Mouse (Mus musculus) midbrain, embryonic 10.5 days (tissue): ENCODE measurements around the gene Ifit2. TPM values are rescaled to one million over a fixed set of nuclear protein-coding genes. Genes with fewer than 3 reads are reported as not detected.
"Not testable (repeated sequence)": the region's sequence is repeated elsewhere in the genome, so short reads cannot be mapped to it uniquely, and the experiment has no call there.

Experiments
- DNase-seq: peaks from one replicate; pipeline ENCODE4 v3.0.0-alpha.2; 2017; ENCODE audit warnings: low spot score
- H3K27ac ChIP-seq: fragments of 300-500 bp; sonication (generic); replicated peaks from 2 replicates; pipeline ENCODE4 v1.5.1; 2016; ENCODE audit warnings: mild to moderate bottlenecking
- H3K27me3 ChIP-seq: fragments of 300-500 bp; sonication (generic); 2 replicates; pipeline ENCODE4 v1.6.1; 2016; ENCODE audit warnings: low read depth, mild to moderate bottlenecking; ENCODE audit not compliant: poor library complexity, severe bottlenecking
- H3K36me3 ChIP-seq: fragments of 300-500 bp; sonication (generic); 2 replicates; pipeline ENCODE4 v1.6.1; 2016; ENCODE audit warnings: mild to moderate bottlenecking, moderate library complexity
- H3K4me1 ChIP-seq: fragments of 300-500 bp; sonication (generic); 2 replicates; pipeline ENCODE4 v1.6.1; 2016
- H3K4me3 ChIP-seq: fragments of 300-500 bp; sonication (generic); 2 replicates; pipeline ENCODE4 v1.5.1; 2016; ENCODE audit warnings: mild to moderate bottlenecking, moderate library complexity
- H3K9me3 ChIP-seq: fragments of 300-500 bp; sonication (generic); replicated peaks from 2 replicates; pipeline ENCODE4 v1.6.1; 2016; ENCODE audit warnings: mild to moderate bottlenecking
- WGBS: fragments of 180-500 bp; shearing (Covaris S2); methylation state at CpG from one replicate; pipeline ENCODE4 v1.1.7; 2016; 5-methylcytosine and 5-hydroxymethylcytosine counted together
- polyA plus RNA-seq: library from polyadenylated mRNA; unstranded; fragments of >200 nt; fragmentation: Nextera tagmentation; extraction: Ambion mirVana; gene quantifications from 2 replicates; pipeline ENCODE4 v1.2.1, GENCODE M21; 2016

The Ifit2 gene
- polyA plus RNA-seq, 1 experiment from 2014 or later: 3.8 TPM

DNA sequence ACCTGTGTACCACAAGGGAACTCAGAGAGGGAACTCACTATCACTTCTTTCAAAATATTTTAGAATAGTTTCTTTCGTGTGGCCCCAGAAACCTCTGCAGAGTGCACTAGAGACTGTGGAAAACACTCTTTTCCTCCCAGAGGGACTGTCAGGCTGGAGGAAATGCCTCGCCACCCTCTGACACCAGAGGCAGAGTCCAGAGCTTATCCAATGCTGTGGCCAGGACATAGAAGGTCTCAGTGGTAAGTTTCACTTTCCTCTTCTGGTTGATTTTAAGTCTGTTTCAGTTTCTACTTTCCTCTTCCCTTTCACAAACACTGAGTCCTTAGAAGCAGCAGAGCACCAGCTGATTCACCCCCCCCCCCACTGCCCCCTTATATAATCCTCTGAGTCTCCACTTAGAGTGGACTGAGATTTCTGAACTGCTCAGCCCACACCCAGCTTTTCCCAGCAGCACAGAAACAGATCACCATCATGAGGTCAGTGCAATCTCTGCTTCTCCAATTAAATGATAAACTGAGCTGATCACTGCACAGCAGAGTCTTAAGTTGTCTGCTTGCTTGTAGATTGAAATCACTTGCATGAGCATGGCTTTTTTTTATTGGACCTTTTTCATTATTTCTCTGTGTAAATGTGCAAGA, 32.8 kb downstream of the Ifit2 start, which contains the start of gene Ifit3:
Gene Ifit3 (plus strand): TSS at position 406 of the 641 bp plus-strand sequence.
- H3K36me3 ChIP-seq, H3K27ac ChIP-seq, H3K27me3 ChIP-seq, H3K4me3 ChIP-seq, H3K9me3 ChIP-seq, DNase-seq, H3K4me1 ChIP-seq: not testable (repeated sequence)
- WGBS: 70% methylated on average over 2 of the region's 2 CpGs

DNA sequence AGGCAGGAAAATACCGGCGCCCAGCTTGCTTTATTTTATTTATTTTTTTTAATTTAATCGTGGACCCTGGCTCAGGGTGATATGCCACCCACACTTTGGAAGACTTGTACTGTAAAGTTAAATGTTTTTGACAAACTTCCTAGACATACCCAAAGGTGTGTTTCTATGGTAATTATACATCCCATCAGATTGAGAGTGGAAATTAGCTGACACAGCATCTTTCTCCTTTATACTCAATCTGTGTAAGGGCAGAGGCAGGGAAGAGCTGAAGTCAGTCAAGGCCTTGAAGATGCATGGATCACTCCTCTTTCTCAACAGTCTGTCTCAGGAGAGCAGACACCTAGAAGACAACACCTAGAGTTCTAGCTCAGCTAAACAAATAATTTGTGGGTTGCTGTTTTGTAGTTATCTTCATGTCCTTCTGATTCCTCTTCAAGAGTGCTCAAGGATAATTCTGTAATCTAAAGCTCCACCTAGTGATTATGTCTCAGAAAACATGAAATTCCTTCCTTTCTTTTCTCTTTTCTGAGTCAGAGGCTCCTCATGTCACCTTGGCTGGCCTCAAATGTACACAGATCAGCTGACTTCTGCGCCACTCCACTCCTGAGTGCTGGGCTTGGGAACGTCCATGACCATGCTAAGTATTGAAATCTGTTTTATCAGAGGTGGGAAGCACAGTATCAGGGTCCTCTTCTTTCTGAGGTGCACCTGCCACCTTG, 35.4 kb downstream of the Ifit2 start:
- not testable (repeated sequence) for H3K4me3 ChIP-seq, DNase-seq, H3K36me3 ChIP-seq, H3K4me1 ChIP-seq, H3K9me3 ChIP-seq, H3K27me3 ChIP-seq, H3K27ac ChIP-seq
- WGBS: 76% methylated on average over 5 of the region's 5 CpGs

DNA sequence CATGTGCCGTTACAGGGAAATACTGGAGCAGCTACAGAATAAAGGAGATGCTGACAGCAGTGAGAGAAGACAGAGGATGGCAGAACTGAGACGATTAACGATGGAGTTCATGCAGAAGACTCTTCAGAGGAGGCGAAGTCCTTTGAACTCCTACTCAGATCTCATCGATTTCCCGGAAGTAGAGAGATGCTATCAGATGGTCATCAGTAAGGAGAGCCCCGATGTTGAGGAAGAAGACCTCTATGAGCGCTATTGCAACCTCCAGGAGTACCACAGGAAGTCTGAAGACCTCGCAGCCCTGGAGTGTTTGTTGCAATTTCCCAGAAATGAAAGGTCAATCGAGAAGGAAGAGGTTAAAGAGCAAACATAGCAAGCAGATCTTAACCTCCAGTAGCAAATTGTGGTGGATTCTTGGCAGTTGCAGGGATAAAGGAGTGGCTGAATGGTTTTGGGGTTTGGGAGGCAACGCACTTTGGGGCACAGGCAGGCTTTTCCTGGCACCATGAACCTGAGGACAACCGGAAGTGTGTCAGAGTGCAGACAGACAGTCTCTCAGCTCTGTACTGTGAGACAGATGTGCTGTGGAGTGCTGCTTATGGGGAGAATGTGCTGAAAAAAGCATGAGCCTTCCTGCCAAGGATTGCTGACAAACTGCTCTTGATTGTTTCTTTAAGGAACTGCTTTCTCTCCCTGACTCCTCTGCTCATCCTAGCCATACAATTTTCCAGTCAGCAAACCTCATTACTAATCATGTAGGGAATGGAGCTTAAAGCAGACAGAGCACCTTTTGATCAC, 37.6 kb downstream of the Ifit2 start:
- not testable (repeated sequence) for H3K36me3 ChIP-seq, H3K4me1 ChIP-seq, DNase-seq, H3K4me3 ChIP-seq, H3K27ac ChIP-seq, H3K9me3 ChIP-seq, H3K27me3 ChIP-seq
- 86% methylated on average over 9 of the region's 12 CpGs for WGBS

DNA sequence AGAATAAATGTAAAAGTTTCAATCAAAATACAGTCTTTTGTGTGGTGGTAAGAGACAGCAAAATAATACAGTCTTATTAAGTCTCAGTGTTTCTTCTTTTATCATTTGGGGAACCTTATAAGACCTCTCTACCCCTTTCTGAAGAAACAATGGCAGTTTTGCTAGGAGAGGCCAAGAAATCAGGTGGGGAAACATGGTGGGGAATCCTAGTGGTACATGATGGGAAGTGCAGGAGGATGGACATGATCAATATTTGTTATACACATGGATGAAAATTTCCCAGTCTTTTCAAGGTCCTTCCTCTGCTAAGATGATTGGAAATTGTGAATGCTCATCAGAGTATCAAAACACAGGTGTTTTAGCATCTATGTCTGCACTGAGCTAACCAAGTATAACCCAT, 38.5 kb downstream of the Ifit2 start:
- Histone ChIP-seq H3K9me3 (no peaks in the 10 kb centered on the region), H3K36me3 (no peaks in the 10 kb centered on the region), H3K27ac (no peak overlapping the region), H3K4me3 (no peak overlapping the region), H3K4me1 (no peaks in the 10 kb centered on the region), H3K27me3 (no peaks in the 10 kb centered on the region)
- DNase-seq: no peak

DNA sequence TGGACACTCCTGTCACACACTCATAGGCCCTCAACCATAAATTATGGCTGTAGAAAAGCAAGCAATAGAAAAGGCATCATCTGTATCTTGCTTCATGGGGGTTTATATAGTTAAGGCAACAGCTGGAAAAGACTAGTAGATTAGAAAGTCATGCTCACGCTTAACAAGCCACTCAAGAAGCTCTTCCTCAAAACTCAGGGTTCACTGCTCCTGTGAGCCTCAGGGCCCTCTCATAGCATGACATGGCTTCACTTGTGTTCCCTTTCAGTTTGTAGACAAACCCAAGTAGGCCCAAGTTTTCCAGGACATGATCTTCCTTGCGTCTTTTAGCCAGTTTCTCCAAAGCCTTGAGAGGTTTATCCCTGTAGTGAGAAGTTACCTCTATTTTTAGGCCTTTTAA, 43.0 kb downstream of the Ifit2 start:
- no peaks in the 10 kb centered on the region for H3K36me3 ChIP-seq
- no peaks in the 10 kb centered on the region for H3K4me1 ChIP-seq
- H3K4me3 ChIP-seq: no peak overlapping the region
- no peaks in the 10 kb centered on the region for H3K27me3 ChIP-seq
- 95% methylated on average over 2 of the region's 2 CpGs for WGBS
- no peak for DNase-seq
- no peaks in the 10 kb centered on the region for H3K9me3 ChIP-seq
- no peak overlapping the region for H3K27ac ChIP-seq

DNA sequence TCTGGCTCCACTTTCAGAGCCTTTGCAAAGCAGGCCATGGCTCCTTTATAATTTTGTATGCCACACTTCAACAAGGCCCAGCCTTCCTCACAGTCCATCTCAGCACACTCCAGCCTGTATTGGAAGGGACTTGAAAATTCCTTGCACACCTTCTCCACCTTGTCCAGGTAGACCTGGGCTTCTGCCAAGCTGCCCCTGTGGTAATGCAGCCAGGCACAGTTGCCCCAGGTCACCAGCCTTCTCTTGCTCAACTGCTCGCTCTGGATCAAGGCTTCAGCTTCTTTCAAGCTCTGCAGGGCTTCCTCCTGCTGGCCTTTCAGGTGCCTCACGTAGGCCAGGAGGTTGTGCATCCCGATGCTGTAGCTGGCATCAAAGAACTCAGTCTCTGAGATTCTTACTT, 44.0 kb downstream of the Ifit2 start:
- not testable (repeated sequence) for H3K4me1 ChIP-seq, H3K4me3 ChIP-seq, H3K27me3 ChIP-seq, H3K27ac ChIP-seq, H3K36me3 ChIP-seq, H3K9me3 ChIP-seq, DNase-seq
- WGBS: 78% methylated on average over 3 of the region's 3 CpGs

DNA sequence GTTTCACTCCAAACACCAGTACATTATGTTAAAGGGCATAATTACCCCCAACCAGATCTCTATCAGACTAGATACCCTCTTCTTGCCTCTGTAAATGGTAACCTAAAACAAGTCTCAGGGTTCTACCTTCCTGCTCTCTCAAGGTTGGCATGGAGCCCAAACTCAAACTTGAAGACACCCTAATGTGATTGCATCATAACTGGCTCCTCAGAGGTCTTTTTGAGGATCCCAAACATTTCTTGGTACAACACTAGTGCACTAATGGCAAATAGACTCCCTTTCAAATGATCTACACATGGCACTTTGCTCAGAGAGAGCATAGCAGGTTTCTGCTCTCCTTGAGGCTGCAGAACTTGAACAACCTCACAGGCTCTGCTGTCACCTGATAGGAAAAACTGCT, 46.3 kb downstream of the Ifit2 start:
- Histone ChIP-seq H3K9me3 (no peaks in the 10 kb centered on the region), H3K36me3 (no peaks in the 10 kb centered on the region), H3K4me1 (no peaks in the 10 kb centered on the region), H3K27ac (no peak overlapping the region), H3K27me3 (no peaks in the 10 kb centered on the region), H3K4me3 (no peak overlapping the region)
- DNase-seq: no peak

DNA sequence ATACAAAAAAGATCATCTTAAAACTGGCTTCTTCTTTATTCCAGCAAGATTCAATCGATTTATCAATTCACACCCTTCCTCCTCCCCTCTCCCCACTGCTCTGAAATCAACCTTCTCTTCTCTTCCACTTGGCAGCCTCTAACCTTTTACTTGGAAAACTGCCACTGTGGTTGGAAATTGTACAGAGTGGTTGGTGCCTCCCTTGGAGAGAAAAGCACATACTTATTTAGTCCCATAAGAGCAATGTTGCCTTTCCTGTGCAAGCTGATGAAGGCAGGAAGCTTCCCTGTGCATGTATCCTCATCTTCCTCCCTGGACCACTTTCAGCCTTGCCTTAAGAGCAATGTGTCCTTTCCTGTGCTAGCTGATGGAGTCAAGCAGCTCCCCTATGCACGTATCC, 47.8 kb downstream of the Ifit2 start:
- 79% methylated on average over 2 of the region's 2 CpGs for WGBS
- no peak overlapping the region for H3K27ac ChIP-seq
- H3K9me3 ChIP-seq: no peaks in the 10 kb centered on the region
- DNase-seq: no peak
- H3K27me3 ChIP-seq: no peaks in the 10 kb centered on the region
- no peaks in the 10 kb centered on the region for H3K4me1 ChIP-seq
- no peaks in the 10 kb centered on the region for H3K36me3 ChIP-seq
- H3K4me3 ChIP-seq: no peak overlapping the region

DNA sequence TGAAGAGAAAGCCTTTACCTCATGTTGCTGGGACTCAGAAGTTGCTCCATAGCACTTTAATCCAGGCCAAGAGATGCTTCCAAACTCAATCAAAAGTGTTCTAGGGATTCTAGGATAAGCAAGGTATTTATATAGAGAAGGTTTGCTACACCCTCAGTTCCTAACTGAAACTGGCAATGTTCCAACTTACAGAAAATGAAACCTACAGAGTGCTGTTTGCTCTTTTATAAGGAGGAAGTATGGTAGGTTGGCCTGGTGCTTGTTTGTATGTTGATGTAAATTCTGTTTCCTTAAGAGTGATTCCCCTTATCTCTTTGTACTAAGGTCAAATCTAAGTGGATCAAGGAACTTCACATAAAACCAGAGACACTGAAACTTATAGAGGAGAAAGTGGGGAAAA, 48.8 kb downstream of the Ifit2 start:
- H3K36me3 ChIP-seq, H3K4me3 ChIP-seq, H3K4me1 ChIP-seq, H3K9me3 ChIP-seq, H3K27ac ChIP-seq, H3K27me3 ChIP-seq, DNase-seq: not testable (repeated sequence)

DNA sequence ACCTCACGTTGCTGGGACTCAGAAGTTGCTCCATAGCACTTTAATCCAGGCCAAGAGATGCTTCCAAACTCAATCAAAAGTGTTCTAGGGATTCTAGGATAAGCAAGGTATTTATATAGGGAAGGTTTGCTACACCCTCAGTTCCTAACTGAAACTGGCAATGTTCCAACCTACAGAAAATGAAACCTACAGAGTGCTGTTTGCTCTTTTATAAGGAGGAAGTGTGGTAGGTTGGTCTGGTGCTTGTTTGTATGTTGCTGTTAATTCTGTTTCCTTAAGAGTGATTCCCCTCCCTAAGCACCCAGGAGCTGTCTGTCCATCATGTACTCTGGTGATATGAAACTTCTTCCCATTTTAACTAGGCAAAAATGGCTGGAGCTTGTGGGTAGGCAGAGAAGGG, 51.4 kb downstream of the Ifit2 start, which contains the start of gene Ifit1bl1:
Gene Ifit1bl1 (minus strand): TSS at position 69 of the 400 bp plus-strand sequence.
- WGBS: 61% methylated on average over 1 of the region's 1 CpGs
- not testable (repeated sequence) for DNase-seq

DNA sequence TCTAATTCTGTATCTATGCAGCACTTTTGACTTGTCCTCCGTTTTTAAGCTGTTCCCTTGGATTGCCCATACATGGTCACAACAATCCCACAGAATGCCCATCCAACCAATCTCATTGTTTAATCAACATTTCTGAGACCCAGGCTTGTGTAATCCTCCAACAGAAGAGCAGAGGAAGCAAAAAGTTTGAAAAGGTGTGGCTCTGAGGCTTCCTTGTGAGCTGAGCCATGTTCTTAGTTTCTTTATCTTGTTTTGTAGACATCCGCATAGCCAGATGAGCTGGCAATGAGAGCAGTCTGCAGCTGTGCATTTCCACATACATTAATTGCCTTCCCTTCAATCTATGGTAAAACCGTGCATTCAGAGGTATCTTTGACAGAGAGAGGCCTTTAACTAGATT, 55.0 kb downstream of the Ifit2 start:
- H3K9me3 ChIP-seq: no peaks in the 10 kb centered on the region
- no peak overlapping the region for H3K27ac ChIP-seq
- H3K4me3 ChIP-seq: no peak overlapping the region
- H3K27me3 ChIP-seq: no peaks in the 10 kb centered on the region
- WGBS: 86% methylated on average over 3 of the region's 3 CpGs
- DNase-seq: no peak
- no peaks in the 10 kb centered on the region for H3K4me1 ChIP-seq
- H3K36me3 ChIP-seq: no peaks in the 10 kb centered on the region

More for the DNA sequence above, 51.4 kb downstream of the Ifit2 start, which contains the start of gene Ifit1bl1:
- not testable (repeated sequence) for H3K36me3 ChIP-seq, H3K27me3 ChIP-seq, H3K4me3 ChIP-seq, H3K4me1 ChIP-seq, H3K9me3 ChIP-seq, H3K27ac ChIP-seq

DNA sequence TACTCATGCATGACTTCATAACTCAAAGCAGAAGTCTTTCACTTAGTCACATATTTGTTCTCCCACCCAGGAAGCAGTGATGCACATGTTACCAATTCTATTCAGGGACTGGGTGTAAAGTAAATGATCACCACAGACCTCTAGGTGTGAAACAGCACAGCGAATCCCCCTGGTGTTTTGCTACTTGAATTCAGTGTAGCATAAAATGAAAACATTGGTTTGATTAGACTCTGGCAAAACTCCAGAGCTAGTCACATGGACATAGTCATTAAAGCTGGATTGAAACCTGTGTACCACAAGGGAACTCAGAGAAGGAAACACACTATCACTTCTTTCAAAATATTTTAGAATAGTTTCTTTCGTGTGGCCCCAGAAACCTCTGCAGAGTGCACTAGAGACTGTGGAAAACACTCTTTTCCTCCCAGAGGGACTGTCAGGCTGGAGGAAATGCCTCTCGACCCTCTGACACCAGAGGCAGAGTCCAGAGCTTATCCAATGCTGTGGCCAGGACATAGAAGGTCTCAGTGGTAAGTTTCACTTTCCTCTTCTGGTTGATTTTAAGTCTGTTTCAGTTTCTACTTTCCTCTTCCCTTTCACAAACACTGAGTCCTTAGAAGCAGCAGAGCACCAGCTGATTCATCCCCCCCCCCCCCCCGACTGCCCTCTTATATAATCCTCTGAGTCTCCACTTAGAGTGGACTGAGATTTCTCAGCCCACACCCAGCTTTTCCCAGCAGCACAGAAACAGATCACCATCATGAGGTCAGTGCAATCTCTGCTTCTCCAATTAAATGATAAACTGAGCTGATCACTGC, 57.0 kb downstream of the Ifit2 start, which contains the start of gene Ifit3b:
Gene Ifit3b (plus strand): TSS at position 734 of the 815 bp plus-strand sequence.
- not testable (repeated sequence) for H3K9me3 ChIP-seq, H3K27me3 ChIP-seq, DNase-seq, H3K27ac ChIP-seq, H3K4me1 ChIP-seq, H3K36me3 ChIP-seq, H3K4me3 ChIP-seq
- 68% methylated on average over 4 of the region's 4 CpGs for WGBS
